Mouse (Mus musculus) midbrain, embryonic 16.5 days (tissue): ENCODE measurements around the gene Dnlz. TPM values are rescaled to one million over a fixed set of nuclear protein-coding genes. Genes with fewer than 3 reads are reported as not detected.
"Not testable (repeated sequence)": the region's sequence is repeated elsewhere in the genome, so short reads cannot be mapped to it uniquely, and the experiment has no call there.

Experiments
- ATAC-seq: fragments of 200-750 bp; cut with Nextera tagmentation; 2 replicates; pipeline ENCODE4 v1.8.0; 2017; ENCODE audit warnings: moderate TSS enrichment
- H3K27ac ChIP-seq: fragments of 300-500 bp; sonication (generic); 2 replicates; pipeline ENCODE4 v1.5.1; 2014; ENCODE audit warnings: mild to moderate bottlenecking, low read length, mixed read lengths
- H3K27me3 ChIP-seq: fragments of 300-500 bp; sonication (generic); 2 replicates; pipeline ENCODE4 v1.6.1; 2014; ENCODE audit warnings: low read depth, low read length, mixed read lengths; ENCODE audit not compliant: control insufficient read depth, insufficient read depth
- H3K36me3 ChIP-seq: fragments of 300-500 bp; sonication (generic); 2 replicates; pipeline ENCODE4 v1.6.1; 2014; ENCODE audit warnings: mild to moderate bottlenecking, low read length, moderate library complexity, mixed read lengths; ENCODE audit not compliant: control insufficient read depth, insufficient read depth
- H3K4me1 ChIP-seq: fragments of 300-500 bp; sonication (generic); 2 replicates; pipeline ENCODE4 v1.6.1; 2014; ENCODE audit warnings: mild to moderate bottlenecking, low read length, mixed read lengths; ENCODE audit not compliant: control insufficient read depth, insufficient read depth
- H3K4me2 ChIP-seq: fragments of 300-500 bp; sonication (generic); 2 replicates; pipeline ENCODE4 v1.6.1; 2014; ENCODE audit warnings: mild to moderate bottlenecking, low read length, mixed read lengths
- H3K4me3 ChIP-seq: fragments of 300-500 bp; sonication (generic); 2 replicates; pipeline ENCODE4 v1.5.1; 2014; ENCODE audit warnings: low read depth, mild to moderate bottlenecking, low read length, moderate library complexity, mixed read lengths
- H3K9ac ChIP-seq: fragments of 300-500 bp; sonication (generic); 2 replicates; pipeline ENCODE4 v1.6.1; 2014; ENCODE audit warnings: low read depth, low read length, mixed read lengths
- H3K9me3 ChIP-seq: fragments of 300-500 bp; sonication (generic); replicated peaks from 2 replicates; pipeline ENCODE4 v1.6.1; 2014; ENCODE audit warnings: mild to moderate bottlenecking, low read length, mixed read lengths; ENCODE audit not compliant: control insufficient read depth, poor library complexity, severe bottlenecking
- WGBS: fragments of 180-500 bp; shearing (Covaris S2); extraction: QIAGEN DNeasy Blood & Tissue Kit; methylation state at CpG from one replicate; pipeline ENCODE4 v1.1.7; 2014; 5-methylcytosine and 5-hydroxymethylcytosine counted together
- polyA plus RNA-seq: library from polyadenylated mRNA; unstranded; fragments of >200 nt; fragmentation: Nextera tagmentation; extraction: Ambion mirVana; gene quantifications from 2 replicates; pipeline ENCODE4 v1.2.1, GENCODE M21; 2015

Dnlz gene
- polyA plus RNA-seq, 1 experiment from 2014 or later: 27.2 TPM

DNA sequence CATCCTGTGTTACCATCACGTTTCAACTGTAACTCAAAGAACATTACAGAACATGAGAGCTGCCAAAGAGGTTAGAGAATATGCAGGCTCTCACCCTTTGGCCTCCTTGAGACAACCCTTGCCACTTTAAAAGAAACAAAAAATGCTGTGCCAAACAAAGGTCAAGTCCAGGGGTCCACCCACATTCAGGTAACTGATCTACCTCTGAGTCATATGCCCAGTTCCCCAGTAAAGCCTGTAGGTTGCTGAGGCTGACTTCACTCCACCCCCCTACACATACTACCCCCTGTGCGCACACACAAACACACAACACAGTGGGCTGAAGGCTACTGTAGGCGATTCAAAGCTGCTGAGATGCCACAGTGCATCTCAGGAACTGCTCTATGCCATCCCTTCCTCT lies 35.8 kb upstream of the Dnlz start:
- H3K4me2 ChIP-seq: no peak overlapping the region
- H3K4me1 ChIP-seq: peaks cover 19% of the 10 kb centered on the region
- H3K27me3 ChIP-seq: no peaks in the 10 kb centered on the region
- ATAC-seq: no peak
- H3K27ac ChIP-seq: no peak overlapping the region
- 93% methylated on average over 3 of the region's 3 CpGs for WGBS
- H3K36me3 ChIP-seq: peaks cover 48% of the 10 kb centered on the region
- no peak overlapping the region for H3K9ac ChIP-seq
- H3K4me3 ChIP-seq: no peak overlapping the region
- H3K9me3 ChIP-seq: no peaks in the 10 kb centered on the region

DNA sequence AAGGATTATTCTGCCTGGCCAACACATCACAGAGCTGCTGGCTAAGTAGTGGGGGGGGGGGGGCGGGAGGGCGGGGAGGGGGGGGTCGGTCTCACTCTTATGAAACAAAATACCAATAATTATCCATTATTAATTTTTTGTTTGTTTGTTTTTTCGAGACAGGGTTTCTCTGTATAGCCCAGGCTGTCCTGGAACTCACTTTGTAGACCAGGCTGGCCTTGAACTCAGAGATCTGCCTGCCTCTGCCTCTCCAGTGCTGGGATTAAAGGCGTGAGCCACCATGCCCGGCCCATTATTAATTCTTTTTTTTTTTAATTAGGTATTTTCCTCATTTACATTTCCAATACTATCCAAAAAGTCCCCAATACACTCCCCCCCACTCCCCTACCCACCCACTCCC lies 29.0 kb upstream of the Dnlz start:
- Histone ChIP-seq H3K4me3 (peak overlapping the region; percentile 87), H3K27ac (peak overlapping the region; percentile 70; the same call in 1 of the 2 replicates), H3K4me1 (peaks cover 18% of the 10 kb centered on the region), H3K4me2 (peak overlapping the region; percentile 95), H3K36me3 (peaks cover 46% of the 10 kb centered on the region), H3K9ac (peak overlapping the region; percentile 86)
- WGBS: 30% methylated on average over 6 of the region's 6 CpGs
- H3K27me3 ChIP-seq, H3K9me3 ChIP-seq, ATAC-seq: not testable (repeated sequence)

DNA sequence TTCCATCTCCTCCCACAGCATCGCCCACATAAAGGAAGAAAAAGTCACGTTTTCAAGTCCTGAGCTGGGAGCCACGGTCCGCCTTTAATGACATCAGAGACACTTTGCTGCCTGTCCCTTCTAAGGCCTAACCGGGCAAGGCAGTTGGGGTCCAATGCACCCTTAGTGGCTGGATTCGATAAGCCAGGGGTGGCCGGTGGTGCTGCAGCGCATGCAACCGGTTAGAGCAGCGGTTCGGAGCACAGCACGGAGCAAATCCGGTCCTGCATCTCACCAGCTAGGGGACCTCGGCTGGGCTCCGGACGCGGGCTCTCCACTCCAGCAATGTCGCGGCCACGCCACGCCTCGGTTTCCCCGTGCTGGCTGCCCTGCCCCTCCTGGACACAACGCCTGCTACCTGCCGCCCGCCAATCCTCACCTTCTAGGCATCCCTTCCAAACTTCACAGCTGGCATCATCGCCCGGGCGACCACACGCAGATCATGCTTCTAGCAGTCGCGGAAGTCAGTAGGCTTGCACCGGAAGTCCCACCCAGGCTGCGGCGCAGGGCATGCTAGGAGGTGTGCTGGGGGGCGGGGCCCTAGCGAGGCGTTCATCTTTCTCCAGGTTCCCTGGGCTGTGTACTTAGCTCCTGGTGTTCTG lies 28.3 kb upstream of the Dnlz start, which contains the start of gene Snapc4:
Snapc4 (minus strand) TSS at position 523 of the 641 bp plus-strand sequence.
- H3K4me1 ChIP-seq: peaks cover 18% of the 10 kb centered on the region
- ATAC-seq: peak; percentile 98
- peak within 1 kb of the TSS; percentile 87 for H3K4me3 ChIP-seq
- under 1% methylated on average over 38 of the region's 38 CpGs for WGBS
- H3K36me3 ChIP-seq: peaks cover 41% of the 10 kb centered on the region
- peak within 1 kb of the TSS; percentile 86 for H3K9ac ChIP-seq
- peak within 1 kb of the TSS; percentile 70 for H3K27ac ChIP-seq
- no peaks in the 10 kb centered on the region for H3K9me3 ChIP-seq
- no peaks in the 10 kb centered on the region for H3K27me3 ChIP-seq
- H3K4me2 ChIP-seq: peak within 1 kb of the TSS; percentile 95

DNA sequence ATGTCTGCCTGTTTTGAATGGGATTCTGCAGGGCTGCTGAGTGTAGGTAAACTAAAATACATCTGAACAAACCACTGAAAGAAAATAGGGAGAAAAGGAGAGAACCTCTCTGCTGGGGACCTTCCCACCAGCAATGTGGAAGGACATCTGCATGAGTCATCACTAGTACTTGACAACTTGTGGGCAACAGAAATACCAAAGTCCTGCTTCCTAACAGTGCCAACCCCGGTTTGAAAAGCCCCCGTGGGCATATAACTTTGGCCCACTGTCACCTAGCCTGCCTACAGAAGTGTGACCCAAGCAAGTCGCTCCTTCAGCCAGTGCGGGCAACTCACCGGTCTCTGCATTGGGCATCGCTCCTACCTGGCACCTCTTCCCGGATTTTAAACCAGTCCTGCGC lies 20.5 kb upstream of the Dnlz start:
- H3K4me1 ChIP-seq: no peaks in the 10 kb centered on the region
- H3K9ac ChIP-seq: no peak overlapping the region
- no peak overlapping the region for H3K27ac ChIP-seq
- H3K4me2 ChIP-seq: no peak overlapping the region
- no peak for ATAC-seq
- H3K27me3 ChIP-seq: no peaks in the 10 kb centered on the region
- no peak overlapping the region for H3K4me3 ChIP-seq
- 95% methylated on average over 8 of the region's 8 CpGs for WGBS
- no peaks in the 10 kb centered on the region for H3K9me3 ChIP-seq
- H3K36me3 ChIP-seq: peaks cover 61% of the 10 kb centered on the region

DNA sequence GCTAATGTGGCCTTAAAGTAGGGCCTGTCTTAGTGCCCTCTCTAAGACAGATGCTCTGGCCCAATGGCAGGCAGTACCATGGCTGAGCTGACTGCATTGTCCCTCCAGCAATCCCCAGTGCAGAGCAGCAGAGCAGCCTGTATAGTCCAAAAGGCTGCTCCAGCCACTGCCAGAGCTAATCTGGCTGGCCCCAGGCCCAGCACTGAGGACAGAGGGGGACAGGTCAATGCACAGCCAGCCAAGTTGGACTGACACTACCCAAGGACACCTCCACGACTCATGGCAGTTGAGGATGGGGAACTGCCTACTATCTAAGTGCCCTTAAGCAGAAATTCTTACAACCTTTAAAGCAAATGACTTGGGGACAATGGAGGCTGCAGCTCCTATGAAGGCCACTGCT lies 16.7 kb upstream of the Dnlz start:
- Histone ChIP-seq H3K9me3 (no peaks in the 10 kb centered on the region), H3K36me3 (peaks cover 60% of the 10 kb centered on the region), H3K4me3 (no peak overlapping the region), H3K4me1 (no peaks in the 10 kb centered on the region), H3K27me3 (no peaks in the 10 kb centered on the region), H3K27ac (no peak overlapping the region), H3K9ac (no peak overlapping the region), H3K4me2 (no peak overlapping the region)
- ATAC-seq: no peak
- WGBS: 96% methylated on average over 1 of the region's 1 CpGs

DNA sequence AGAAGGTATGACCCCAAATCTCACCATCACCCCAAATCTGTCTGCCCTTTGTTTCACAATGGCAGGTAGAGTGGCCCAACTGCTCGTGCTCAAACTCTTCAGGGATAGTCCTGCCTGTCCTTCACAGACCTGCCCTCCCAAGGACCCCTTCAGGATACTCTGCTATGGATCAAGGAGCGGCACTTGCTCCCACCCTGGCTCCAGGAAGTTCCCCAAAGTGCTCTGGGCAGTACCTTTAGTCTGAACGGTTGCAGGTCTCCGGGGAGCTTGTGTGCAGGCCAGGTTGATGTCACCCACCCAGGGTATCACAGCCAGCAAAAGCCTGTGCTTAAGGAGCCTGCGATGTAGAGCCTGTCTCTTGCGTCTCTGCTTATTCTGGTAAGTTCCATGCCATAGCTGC lies 16.0 kb upstream of the Dnlz start:
- no peak overlapping the region for H3K4me2 ChIP-seq
- no peaks in the 10 kb centered on the region for H3K27me3 ChIP-seq
- 91% methylated on average over 6 of the region's 6 CpGs for WGBS
- no peak overlapping the region for H3K4me3 ChIP-seq
- H3K36me3 ChIP-seq: peaks cover 57% of the 10 kb centered on the region
- no peaks in the 10 kb centered on the region for H3K4me1 ChIP-seq
- H3K9me3 ChIP-seq: no peaks in the 10 kb centered on the region
- no peak for ATAC-seq
- no peak overlapping the region for H3K27ac ChIP-seq
- no peak overlapping the region for H3K9ac ChIP-seq

DNA sequence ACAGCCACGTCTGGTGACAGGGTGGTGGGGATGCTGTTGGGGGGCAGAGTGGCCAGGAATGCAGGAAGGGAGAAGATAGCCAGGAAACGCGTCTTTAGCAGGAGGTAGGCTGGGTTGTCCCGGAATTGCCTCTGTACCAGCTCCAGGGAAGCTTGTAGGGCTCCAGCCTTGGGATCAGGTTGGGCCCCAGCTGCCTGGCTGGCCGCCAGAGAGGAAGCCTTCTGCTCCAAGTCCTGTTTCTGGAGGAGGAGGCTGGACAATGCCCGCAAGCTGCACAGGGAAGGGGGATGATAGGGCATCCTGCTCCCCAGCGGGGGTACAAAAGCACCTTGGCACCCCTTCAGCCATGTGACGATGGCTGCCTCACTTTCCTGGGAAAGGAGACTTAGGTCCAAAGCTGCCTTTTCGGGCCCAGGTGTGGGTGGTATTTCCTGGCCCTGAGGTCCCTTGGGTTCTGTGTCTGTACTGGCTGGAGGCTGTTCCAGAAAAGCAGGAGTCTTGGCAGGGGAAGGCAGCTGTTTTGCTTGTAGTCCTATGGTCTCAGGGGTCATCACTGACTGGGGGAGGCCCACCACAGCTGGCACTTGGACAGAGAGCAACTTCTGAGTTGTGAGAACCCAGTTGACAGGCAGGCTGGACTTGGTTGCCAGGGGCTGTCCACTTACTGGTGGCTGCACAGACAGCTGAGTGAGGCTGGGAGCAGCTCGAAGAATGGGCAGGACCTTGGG lies 13.0 kb upstream of the Dnlz start:
- Histone ChIP-seq H3K9ac (no peak overlapping the region), H3K36me3 (peaks cover 45% of the 10 kb centered on the region), H3K4me2 (no peak overlapping the region), H3K4me3 (no peak overlapping the region), H3K4me1 (no peaks in the 10 kb centered on the region), H3K27ac (no peak overlapping the region), H3K9me3 (no peaks in the 10 kb centered on the region), H3K27me3 (no peaks in the 10 kb centered on the region)
- no peak for ATAC-seq
- WGBS: 88% methylated on average over 10 of the region's 10 CpGs

DNA sequence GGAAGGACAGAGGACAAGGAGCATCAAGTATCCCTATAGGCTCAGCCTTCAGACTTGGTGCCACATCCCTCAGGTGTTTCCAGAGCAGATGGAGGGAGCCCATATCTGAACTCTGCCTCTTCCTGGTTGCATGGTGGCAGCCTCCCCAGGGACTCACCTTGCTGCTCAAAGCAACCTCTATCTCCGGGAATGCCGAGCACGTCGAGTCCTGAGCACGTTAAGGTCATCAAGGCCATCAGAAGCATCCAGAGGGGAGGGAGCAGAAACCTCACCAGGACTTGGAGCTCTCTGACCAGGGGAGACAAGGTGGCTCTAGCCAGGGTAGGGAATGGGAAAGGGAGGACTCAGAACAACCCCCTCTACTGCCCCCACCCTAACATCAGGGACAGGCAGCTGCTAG lies 11.6 kb upstream of the Dnlz start:
- H3K27ac ChIP-seq: no peak overlapping the region
- 95% methylated on average over 5 of the region's 5 CpGs for WGBS
- H3K9me3 ChIP-seq: no peaks in the 10 kb centered on the region
- peaks cover 35% of the 10 kb centered on the region for H3K36me3 ChIP-seq
- H3K4me1 ChIP-seq: no peaks in the 10 kb centered on the region
- no peak overlapping the region for H3K9ac ChIP-seq
- H3K4me3 ChIP-seq: no peak overlapping the region
- no peak overlapping the region for H3K4me2 ChIP-seq
- no peaks in the 10 kb centered on the region for H3K27me3 ChIP-seq
- no peak for ATAC-seq

DNA sequence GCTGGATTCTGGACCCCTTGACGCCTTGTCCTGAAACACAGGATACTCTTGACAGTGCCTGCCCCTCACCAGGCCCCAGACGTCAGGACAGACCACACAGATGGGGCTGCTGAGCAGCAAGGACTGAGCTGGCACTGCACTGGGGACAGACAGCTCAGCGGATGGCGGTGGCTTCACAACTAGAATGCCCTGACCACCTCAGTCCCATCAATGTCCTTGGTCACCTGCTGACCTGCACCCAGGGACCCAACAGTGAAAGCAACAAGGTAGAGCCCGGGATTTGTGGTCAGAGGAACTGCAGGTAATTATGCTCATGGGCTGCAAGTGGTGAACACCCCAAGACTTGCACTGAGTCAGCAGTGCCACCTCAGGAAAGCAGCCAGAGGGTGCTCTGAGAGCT lies 11.1 kb upstream of the Dnlz start:
- no peak for ATAC-seq
- Histone ChIP-seq H3K4me3 (no peak overlapping the region), H3K27me3 (no peaks in the 10 kb centered on the region), H3K9ac (no peak overlapping the region), H3K9me3 (no peaks in the 10 kb centered on the region), H3K4me2 (no peak overlapping the region), H3K27ac (no peak overlapping the region), H3K4me1 (no peaks in the 10 kb centered on the region), H3K36me3 (peaks cover 34% of the 10 kb centered on the region)
- 91% methylated on average over 5 of the region's 5 CpGs for WGBS
